Mouse (Mus musculus): ENCODE data around the gene Sptb. TPM values are rescaled to one million over a fixed set of nuclear protein-coding genes. Genes with fewer than 3 reads are reported as not detected.

Gene Sptb
- total and polyA plus RNA-seq, 3 experiments = 17.9 to 85.1 (median 35.4) TPM

DNA sequence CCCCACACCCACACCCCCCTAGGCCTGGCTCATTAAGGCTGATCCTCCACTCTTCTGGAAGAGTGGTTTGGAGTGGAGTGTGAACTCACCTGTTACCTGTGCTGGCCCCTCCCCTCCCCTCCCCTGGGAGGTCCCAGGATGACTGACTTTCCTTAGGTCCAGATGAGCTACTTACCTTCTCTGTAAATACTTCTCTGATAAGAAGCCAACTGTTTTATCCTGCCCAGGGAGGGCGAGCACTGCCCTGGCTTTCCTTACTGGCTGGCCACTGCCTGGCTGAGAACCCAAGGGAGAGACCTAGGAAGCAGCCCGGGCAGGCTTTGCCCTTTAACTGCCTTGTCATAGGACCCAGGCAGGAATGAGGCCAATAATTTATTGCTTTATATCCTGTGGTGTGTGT, 131.9 kb downstream of the Sptb start:
- no peaks in the 10 kb centered on the region for H3K9me3 ChIP-seq (replicated peaks; ENCODE audit: insufficient read depth, low read length)
- no peaks in the 10 kb centered on the region for H3K27me3 ChIP-seq (ENCODE audit: control insufficient read depth in 1 of 2, insufficient read depth in 2 of 2, low read length in 2 of 2)
- H3K4me1 ChIP-seq (ENCODE audit: control insufficient read depth in 1 of 2, insufficient read depth in 2 of 2, low read length in 2 of 2) = peaks cover 0 to 31% of the 10 kb centered on the region in 2 experiments; a peak in 2 of 4 replicates
- H3K9ac ChIP-seq (ENCODE audit: control insufficient read depth, low read depth, low read length, poor library complexity, severe bottlenecking) = no peak overlapping the region
- no peak overlapping the region for H3K4me3 ChIP-seq (ENCODE audit: control insufficient read depth in 1 of 2, insufficient read depth in 1 of 2, low read depth in 2 of 2, low read length in 2 of 2)
- H3K36me3 ChIP-seq (ENCODE audit: control insufficient read depth in 1 of 2, insufficient read depth in 2 of 2, low read length in 2 of 2) = peaks cover 0 to 12% of the 10 kb centered on the region in 2 experiments; a peak in 2 of 4 replicates
- H3K79me2 ChIP-seq (ENCODE audit: control insufficient read depth, insufficient read depth, low read length, poor library complexity) = no peaks in the 10 kb centered on the region
- TF ChIP-seq POLR2AphosphoS5 (IDR thresholded peaks at IDR 0.05; ENCODE audit: borderline replicate concordance, low read depth, low read length) = no peak
- TF ChIP-seq CHD2 (IDR thresholded peaks at IDR 0.05; ENCODE audit: low read length) = no peak
- TF ChIP-seq HCFC1 (IDR thresholded peaks at IDR 0.05; ENCODE audit: low read depth, low read length) = no peak
- no peak for TF ChIP-seq RCOR1 (IDR thresholded peaks at IDR 0.05; ENCODE audit: low read depth, low read length)
- TF ChIP-seq BHLHE40 (IDR thresholded peaks at IDR 0.05; ENCODE audit: borderline replicate concordance, low read depth, low read length) = no peak
- TF ChIP-seq MEF2A (IDR thresholded peaks at IDR 0.05; ENCODE audit: extremely low read depth, insufficient replicate concordance, low read depth, low read length, poor library complexity, severe bottlenecking) = no peak
- no peak for TF ChIP-seq JUND (IDR thresholded peaks at IDR 0.05; ENCODE audit: low read depth, low read length)
- TF ChIP-seq E2F4 (IDR thresholded peaks at IDR 0.05; ENCODE audit: borderline replicate concordance, low read depth, low read length) = no peak
- no peak for TF ChIP-seq ZC3H11A (IDR thresholded peaks at IDR 0.05; ENCODE audit: low read depth, low read length)
- TF ChIP-seq MAFK (IDR thresholded peaks at IDR 0.05; ENCODE audit: borderline replicate concordance, low read depth, low read length) = no peak
- TF ChIP-seq NRF1 (IDR thresholded peaks at IDR 0.05; ENCODE audit: insufficient read depth, low read depth, low read length, poor library complexity, severe bottlenecking) = no peak
- no peak overlapping the region for H3K27ac ChIP-seq (ENCODE audit: control insufficient read depth, low read depth, low read length)
- no peak for DNase-seq (ENCODE audit: low read depth, low spot score)

DNA sequence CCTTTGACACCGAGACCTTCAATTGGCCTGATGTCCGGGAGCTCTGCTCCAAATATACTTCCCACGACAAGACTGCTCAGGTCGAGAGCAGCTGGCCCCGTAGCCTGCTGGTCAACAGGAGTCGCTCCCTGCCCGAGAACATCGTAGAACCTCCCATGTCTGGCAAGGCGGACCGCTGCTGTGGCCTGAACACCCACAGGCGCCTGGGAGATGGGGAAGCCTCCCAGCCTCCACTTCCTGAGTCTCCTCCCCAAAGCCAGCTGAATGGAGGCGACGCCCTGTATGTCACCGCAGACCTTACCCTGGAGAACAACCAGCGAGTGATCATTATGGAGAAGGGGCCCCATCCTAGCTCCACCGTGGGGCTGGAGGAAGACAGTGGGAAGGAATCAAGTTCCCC, 132.5 kb downstream of the Sptb start:
- Histone ChIP-seq H3K36me3 (ENCODE audit: control insufficient read depth in 1 of 2, insufficient read depth in 2 of 2, low read length in 2 of 2) (peaks cover 0 to 12% of the 10 kb centered on the region in 2 experiments; a peak in 2 of 4 replicates), H3K9me3 (replicated peaks; ENCODE audit: insufficient read depth, low read length) (no peaks in the 10 kb centered on the region), H3K27ac (ENCODE audit: control insufficient read depth, low read depth, low read length) (no peak overlapping the region), H3K9ac (ENCODE audit: control insufficient read depth, low read depth, low read length, poor library complexity, severe bottlenecking) (no peak overlapping the region), H3K4me1 (ENCODE audit: control insufficient read depth in 1 of 2, insufficient read depth in 2 of 2, low read length in 2 of 2) (peaks cover 0 to 27% of the 10 kb centered on the region in 2 experiments; a peak in 2 of 4 replicates), H3K79me2 (ENCODE audit: control insufficient read depth, insufficient read depth, low read length, poor library complexity) (no peaks in the 10 kb centered on the region), H3K27me3 (ENCODE audit: control insufficient read depth in 1 of 2, insufficient read depth in 2 of 2, low read length in 2 of 2) (no peaks in the 10 kb centered on the region), H3K4me3 (ENCODE audit: control insufficient read depth in 1 of 2, insufficient read depth in 1 of 2, low read depth in 2 of 2, low read length in 2 of 2) (no peak overlapping the region)
- TF ChIP-seq USF2 (IDR thresholded peaks at IDR 0.05; ENCODE audit: borderline replicate concordance in 1 of 2, insufficient read depth in 1 of 2, low read depth in 1 of 2, low read length in 2 of 2) (no peak), SIN3A (IDR thresholded peaks at IDR 0.05; ENCODE audit: low read length) (no peak), CTCF (IDR thresholded peaks at IDR 0.05 in 2 of 3, conservative IDR thresholded peaks at IDR 0.05 in 1 of 3; ENCODE audit: control insufficient read depth in 1 of 3, insufficient read depth in 1 of 3, low read depth in 2 of 3, low read length in 3 of 3, poor library complexity in 1 of 3, severe bottlenecking in 1 of 3) (no peak), GATA1 (IDR thresholded peaks at IDR 0.05; ENCODE audit: low read depth, low read length) (no peak), USF1 (IDR thresholded peaks at IDR 0.05; ENCODE audit: low read depth, low read length) (no peak), MXI1 (IDR thresholded peaks at IDR 0.05; ENCODE audit: low read depth, low read length) (no peak), TCF12 (IDR thresholded peaks at IDR 0.05; ENCODE audit: low read depth, low read length) (no peak), POLR2A (IDR thresholded peaks at IDR 0.05; ENCODE audit: control insufficient read depth in 1 of 2, insufficient read depth in 1 of 2, low read depth in 1 of 2, low read length in 2 of 2, poor library complexity in 1 of 2) (no peak)
- DNase-seq (ENCODE audit: low read depth, low spot score) = peak; percentile 24

Measured in MEL (cell line).